Mouse (Mus musculus): ENCODE measurements at regions not wholly inside any gene's neighbourhood (a gene's known extent, or its start where the extent isn't known, plus 50 kb on each side); places are given as distances from the start of the nearest gene placed in this dataset.

DNA sequence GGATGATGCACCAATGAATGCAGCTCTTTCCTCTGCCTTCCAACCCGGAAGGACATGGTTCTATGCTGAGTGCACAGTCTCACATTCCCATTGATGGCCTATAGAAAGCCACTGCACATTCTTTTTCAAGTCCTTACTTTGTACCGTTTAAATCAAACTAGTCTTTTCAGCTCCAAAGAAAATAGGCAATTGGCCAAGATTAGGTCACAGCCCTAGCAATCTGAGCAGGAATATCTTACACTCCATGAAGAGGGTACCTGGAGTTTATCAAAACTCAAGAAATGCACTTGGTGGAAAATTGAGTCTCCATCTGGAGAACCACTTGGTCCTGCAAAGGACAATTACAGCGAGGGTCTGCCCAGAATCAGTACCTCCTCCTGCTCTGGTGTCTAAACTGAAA, 253.4 kb downstream of the Sox4 start:
- WGBS = 45% methylated on average over 3 of the region's 3 CpGs
- Histone ChIP-seq H3K27ac (replicated peaks; ENCODE audit: low read depth, low read length) (no peak overlapping the region), H3K4me2 (replicated peaks; ENCODE audit: low read depth, low read length, severe bottlenecking) (no peak overlapping the region), H3K9ac (ENCODE audit: low read depth, low read length, severe bottlenecking) (no peak overlapping the region), H3K27me3 (ENCODE audit: control insufficient read depth, insufficient read depth, low read length) (no peaks in the 10 kb centered on the region), H3K4me1 (ENCODE audit: control insufficient read depth, insufficient read depth, low read length) (peaks cover 41% of the 10 kb centered on the region), H3K36me3 (ENCODE audit: control insufficient read depth, insufficient read depth, low read length) (no peaks in the 10 kb centered on the region), H3K4me3 (replicated peaks; ENCODE audit: low read length) (no peak overlapping the region), H3K9me3 (ENCODE audit: control insufficient read depth, low read length) (no peaks in the 10 kb centered on the region)
- ATAC-seq (ENCODE audit: low FRiP score, low read depth) (peak; percentile 29; the same call in 1 of the 2 replicates), DNase-seq (ENCODE audit: low spot score) (peak; percentile 55)
- TF ChIP-seq POLR2A (IDR thresholded peaks at IDR 0.05; ENCODE audit: borderline replicate concordance, extremely low read depth, insufficient read depth, insufficient read length) = no peak

DNA sequence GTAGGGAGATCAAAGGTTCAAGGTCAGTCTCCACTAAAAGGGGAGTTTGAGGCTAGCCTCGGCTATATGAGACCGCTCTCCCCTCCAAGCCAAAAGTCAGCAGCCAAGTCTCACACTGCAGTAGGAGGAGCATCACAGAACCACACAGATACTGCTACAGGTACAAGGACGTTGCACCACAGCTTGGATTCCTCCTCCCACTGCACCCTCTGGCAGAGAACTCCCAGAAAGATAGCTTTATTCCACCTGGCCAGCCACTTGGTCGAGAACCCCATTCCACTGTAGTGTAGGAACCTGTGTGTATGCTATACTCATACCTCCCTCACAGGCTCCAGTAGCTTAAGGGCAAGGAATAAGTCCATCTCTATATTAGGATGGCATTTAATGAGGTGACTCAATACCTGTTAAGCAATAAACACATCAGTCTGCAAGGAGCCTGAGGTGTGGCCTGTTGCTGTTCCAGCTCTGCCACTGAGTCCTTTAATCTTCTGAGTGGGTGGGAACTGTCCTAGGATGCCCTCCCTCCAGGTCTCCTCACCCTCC, 254.0 kb downstream of the Sox4 start:
- Histone ChIP-seq H3K4me2 (replicated peaks; ENCODE audit: low read depth, low read length, severe bottlenecking) (no peak overlapping the region), H3K27ac (replicated peaks; ENCODE audit: low read depth, low read length) (no peak overlapping the region), H3K36me3 (ENCODE audit: control insufficient read depth, insufficient read depth, low read length) (no peaks in the 10 kb centered on the region), H3K27me3 (ENCODE audit: control insufficient read depth, insufficient read depth, low read length) (no peaks in the 10 kb centered on the region), H3K9me3 (ENCODE audit: control insufficient read depth, low read length) (no peaks in the 10 kb centered on the region), H3K4me3 (replicated peaks; ENCODE audit: low read length) (no peak overlapping the region), H3K4me1 (ENCODE audit: control insufficient read depth, insufficient read depth, low read length) (peaks cover 41% of the 10 kb centered on the region), H3K9ac (ENCODE audit: low read depth, low read length, severe bottlenecking) (no peak overlapping the region)
- 74% methylated on average over 4 of the region's 4 CpGs for WGBS
- no peak for TF ChIP-seq POLR2A (IDR thresholded peaks at IDR 0.05; ENCODE audit: borderline replicate concordance, extremely low read depth, insufficient read depth, insufficient read length)
- DNase-seq (ENCODE audit: low spot score) (no peak), ATAC-seq (ENCODE audit: low FRiP score, low read depth) (no peak)

DNA sequence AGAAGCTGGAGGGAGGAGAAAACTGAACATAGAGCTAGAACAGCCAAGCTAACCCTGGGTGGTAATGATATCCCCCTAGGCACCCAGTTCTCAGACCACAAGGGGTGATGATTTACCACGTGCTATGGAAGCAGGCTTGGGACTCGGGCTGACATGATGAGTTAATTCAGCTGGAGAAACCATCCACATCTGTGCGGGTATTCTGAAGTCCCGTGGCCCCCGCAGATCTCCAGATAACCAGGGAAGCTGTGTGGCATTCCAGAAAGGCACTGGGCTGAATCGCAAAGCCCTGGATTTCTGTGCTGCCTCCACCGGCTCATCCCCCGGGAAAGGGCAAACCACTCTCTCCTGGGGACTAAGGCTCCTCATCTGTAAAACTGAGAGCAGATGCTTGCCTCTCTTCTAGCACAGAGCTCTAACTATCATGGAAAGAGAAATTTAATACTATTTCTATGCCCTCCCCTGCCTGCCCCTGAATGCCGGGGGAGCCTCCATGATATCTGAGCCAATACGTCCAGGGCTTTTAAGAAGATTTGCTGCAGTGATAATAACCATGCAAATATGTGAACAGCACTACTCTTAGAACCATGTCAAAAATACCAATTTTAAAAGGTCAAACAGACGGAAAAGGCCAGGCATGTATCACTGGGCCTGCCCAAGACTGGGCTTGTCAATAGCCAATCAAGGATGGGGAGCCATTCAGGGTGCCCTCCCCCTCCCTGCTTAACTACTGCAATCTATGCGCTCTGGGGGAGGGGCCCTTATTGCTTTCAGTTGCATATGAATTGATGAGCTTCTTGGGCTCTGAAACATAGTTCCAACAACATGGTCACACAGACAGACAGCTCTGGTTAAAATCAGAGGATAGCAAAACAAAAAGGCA, 255.5 kb downstream of the Sox4 start:
- no peak for TF ChIP-seq POLR2A (IDR thresholded peaks at IDR 0.05; ENCODE audit: borderline replicate concordance, extremely low read depth, insufficient read depth, insufficient read length)
- 31% methylated on average over 12 of the region's 12 CpGs for WGBS
- ATAC-seq (ENCODE audit: low FRiP score, low read depth) = peak; percentile 35
- H3K27ac ChIP-seq (replicated peaks; ENCODE audit: low read depth, low read length) = peak overlapping the region; percentile 72; the same call in 1 of the 2 replicates
- H3K27me3 ChIP-seq (ENCODE audit: control insufficient read depth, insufficient read depth, low read length) = no peaks in the 10 kb centered on the region
- peaks cover 48% of the 10 kb centered on the region for H3K4me1 ChIP-seq (ENCODE audit: control insufficient read depth, insufficient read depth, low read length)
- no peak overlapping the region for H3K9ac ChIP-seq (ENCODE audit: low read depth, low read length, severe bottlenecking)
- H3K4me2 ChIP-seq (replicated peaks; ENCODE audit: low read depth, low read length, severe bottlenecking) = no peak overlapping the region
- DNase-seq (ENCODE audit: low spot score) = no peak
- H3K9me3 ChIP-seq (ENCODE audit: control insufficient read depth, low read length) = no peaks in the 10 kb centered on the region
- H3K4me3 ChIP-seq (replicated peaks; ENCODE audit: low read length) = no peak overlapping the region
- H3K36me3 ChIP-seq (ENCODE audit: control insufficient read depth, insufficient read depth, low read length) = no peaks in the 10 kb centered on the region

DNA sequence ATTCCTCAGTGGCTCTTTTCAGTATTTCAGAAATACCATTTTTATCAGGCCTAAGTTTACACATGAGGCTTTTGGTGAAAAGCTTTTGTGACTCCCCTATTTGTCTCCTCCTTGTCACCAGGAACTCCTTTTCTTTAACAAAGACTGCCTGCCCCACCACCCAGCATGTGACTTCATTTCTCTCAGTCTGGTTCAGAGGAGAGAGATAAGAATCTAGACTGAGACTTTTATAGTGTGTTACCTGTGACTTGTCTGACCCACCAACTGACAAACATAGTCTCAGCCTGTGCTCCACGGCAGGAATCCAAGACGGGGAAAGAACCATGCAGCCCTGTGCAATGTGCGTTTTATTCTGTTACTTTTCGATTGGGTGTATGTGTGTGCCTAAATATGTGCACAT, 260.4 kb downstream of the Sox4 start:
- no peaks in the 10 kb centered on the region for H3K36me3 ChIP-seq (ENCODE audit: control insufficient read depth, insufficient read depth, low read length)
- peaks cover 62% of the 10 kb centered on the region for H3K4me1 ChIP-seq (ENCODE audit: control insufficient read depth, insufficient read depth, low read length)
- H3K9ac ChIP-seq (ENCODE audit: low read depth, low read length, severe bottlenecking) = no peak overlapping the region
- no peak overlapping the region for H3K4me3 ChIP-seq (replicated peaks; ENCODE audit: low read length)
- no peak overlapping the region for H3K27ac ChIP-seq (replicated peaks; ENCODE audit: low read depth, low read length)
- TF ChIP-seq POLR2A (IDR thresholded peaks at IDR 0.05; ENCODE audit: borderline replicate concordance, extremely low read depth, insufficient read depth, insufficient read length) = no peak
- H3K4me2 ChIP-seq (replicated peaks; ENCODE audit: low read depth, low read length, severe bottlenecking) = no peak overlapping the region
- DNase-seq (ENCODE audit: low spot score) (no peak), ATAC-seq (ENCODE audit: low FRiP score, low read depth) (no peak)
- no peaks in the 10 kb centered on the region for H3K9me3 ChIP-seq (ENCODE audit: control insufficient read depth, low read length)
- no peaks in the 10 kb centered on the region for H3K27me3 ChIP-seq (ENCODE audit: control insufficient read depth, insufficient read depth, low read length)
- WGBS = 49% methylated on average over 4 of the region's 4 CpGs

DNA sequence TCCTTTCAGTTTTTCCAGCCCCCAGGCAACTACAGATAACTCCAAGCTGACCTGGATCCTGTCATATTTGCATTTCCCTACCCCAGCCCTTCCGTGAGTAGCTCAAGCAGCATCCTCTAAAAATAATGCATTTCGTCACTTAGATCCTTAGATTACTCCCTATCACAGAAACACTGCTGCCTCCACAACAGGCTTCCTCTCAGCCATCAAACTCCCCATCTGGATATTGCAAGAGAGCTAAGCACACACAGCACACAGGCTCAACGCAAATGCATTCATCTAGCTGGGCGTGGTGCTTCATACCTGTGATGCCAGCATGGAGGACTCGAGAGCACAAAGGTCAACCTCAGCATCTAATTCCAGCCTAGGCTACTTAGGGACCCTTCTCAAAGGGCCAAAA, 260.9 kb downstream of the Sox4 start:
- WGBS = 60% methylated on average over 5 of the region's 5 CpGs

More for the DNA sequence above, 260.9 kb downstream of the Sox4 start:
- DNase-seq (ENCODE audit: low spot score) (no peak), ATAC-seq (ENCODE audit: low FRiP score, low read depth) (no peak)
- H3K27me3 ChIP-seq (ENCODE audit: control insufficient read depth, insufficient read depth, low read length) = no peaks in the 10 kb centered on the region
- no peak overlapping the region for H3K9ac ChIP-seq (ENCODE audit: low read depth, low read length, severe bottlenecking)
- no peak for TF ChIP-seq POLR2A (IDR thresholded peaks at IDR 0.05; ENCODE audit: borderline replicate concordance, extremely low read depth, insufficient read depth, insufficient read length)
- no peak overlapping the region for H3K27ac ChIP-seq (replicated peaks; ENCODE audit: low read depth, low read length)
- H3K36me3 ChIP-seq (ENCODE audit: control insufficient read depth, insufficient read depth, low read length) = no peaks in the 10 kb centered on the region
- H3K4me3 ChIP-seq (replicated peaks; ENCODE audit: low read length) = no peak overlapping the region
- H3K4me1 ChIP-seq (ENCODE audit: control insufficient read depth, insufficient read depth, low read length) = peaks cover 57% of the 10 kb centered on the region
- H3K4me2 ChIP-seq (replicated peaks; ENCODE audit: low read depth, low read length, severe bottlenecking) = no peak overlapping the region
- no peaks in the 10 kb centered on the region for H3K9me3 ChIP-seq (ENCODE audit: control insufficient read depth, low read length)
